Mouse (Mus musculus) C3H10T1/2 (cell line): ENCODE results near the gene Arhgap6. TPM values are rescaled to one million over a fixed set of nuclear protein-coding genes. Genes with fewer than 3 reads are reported as not detected.

Experiments used
- polyA plus RNA-seq, 2 experiments: library from polyadenylated mRNA; unstranded; fragments of >200 nt; fragmentation: generic; extraction: Trizol; gene quantifications; one replicate each; pipeline ENCODE4 v1.2.1; 2012; ENCODE audit warnings: missing spikeins in 2 of 2

Gene Arhgap6
- 1 to 10 TPM in 1 of 2 experiments, under 1 TPM in 1; 0.13 to 6.1 TPM for polyA plus RNA-seq

DNA sequence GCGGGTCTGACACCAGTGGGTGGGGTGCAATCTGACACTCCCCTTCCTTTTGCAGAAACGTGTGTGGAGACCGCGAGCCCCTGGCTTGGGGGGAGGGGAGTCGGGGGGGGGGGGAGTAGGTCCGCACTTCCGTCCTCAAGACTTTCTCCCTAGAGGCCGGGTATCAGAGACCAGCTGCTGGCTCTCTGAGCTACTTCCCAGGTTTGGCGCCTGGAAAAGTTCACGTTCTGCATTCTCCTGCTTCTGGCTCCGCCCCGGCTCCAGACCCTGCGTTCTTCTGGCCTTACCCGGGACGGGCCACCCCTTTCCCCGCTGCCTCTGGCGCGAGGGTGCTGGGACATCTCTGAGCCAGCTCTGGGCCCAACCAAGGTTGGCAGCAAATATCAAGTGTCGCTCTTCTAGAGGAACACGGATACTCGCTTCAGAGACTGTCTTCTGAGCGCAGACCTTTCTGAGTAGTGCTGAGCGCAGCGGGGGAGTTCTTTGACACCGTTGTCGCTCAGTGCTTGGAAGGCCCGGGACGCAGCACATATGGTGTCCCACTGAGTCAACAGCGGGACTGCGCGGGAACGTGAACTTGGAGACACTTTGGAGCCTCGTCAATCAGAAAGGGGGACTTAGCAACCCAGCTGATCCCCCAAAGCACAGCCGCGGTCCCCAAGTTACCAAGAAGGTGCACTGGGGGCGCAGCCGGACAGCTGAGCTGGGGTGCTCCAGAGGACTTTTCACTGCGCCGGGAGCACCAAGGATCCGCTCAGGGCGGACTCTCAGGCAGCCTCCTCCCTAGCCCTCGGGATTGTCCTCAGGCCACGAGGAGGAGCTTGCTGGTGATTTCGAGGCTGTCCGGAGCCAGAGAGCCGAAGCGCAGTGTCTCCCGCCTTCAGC is at the start of gene Arhgap6:
Arhgap6 (plus strand) TSS at position 126 of the 885 bp plus-strand sequence.

DNA sequence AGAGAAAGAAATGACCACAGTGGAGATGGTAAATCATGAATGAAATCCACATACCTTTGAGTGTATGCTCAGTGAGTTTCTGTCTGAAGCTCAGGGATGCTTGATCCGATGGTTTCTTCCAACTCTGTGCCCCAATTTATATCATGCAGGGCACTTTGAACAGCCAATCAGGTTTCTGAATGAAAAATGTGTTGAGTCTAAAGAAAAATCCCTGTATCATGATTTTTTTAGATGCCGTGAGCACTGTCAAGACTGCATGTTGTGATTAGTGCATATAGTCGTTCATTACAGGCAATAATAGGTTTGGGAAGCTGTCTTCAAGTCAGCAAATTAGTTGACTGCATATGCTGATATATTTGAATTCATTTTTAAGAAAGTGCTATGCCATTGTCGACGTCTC is 392.2 kb downstream of the Arhgap6 start, which contains the start of gene Amelx:
Amelx (minus strand) TSS at position 101 of the 400 bp plus-strand sequence.

DNA sequence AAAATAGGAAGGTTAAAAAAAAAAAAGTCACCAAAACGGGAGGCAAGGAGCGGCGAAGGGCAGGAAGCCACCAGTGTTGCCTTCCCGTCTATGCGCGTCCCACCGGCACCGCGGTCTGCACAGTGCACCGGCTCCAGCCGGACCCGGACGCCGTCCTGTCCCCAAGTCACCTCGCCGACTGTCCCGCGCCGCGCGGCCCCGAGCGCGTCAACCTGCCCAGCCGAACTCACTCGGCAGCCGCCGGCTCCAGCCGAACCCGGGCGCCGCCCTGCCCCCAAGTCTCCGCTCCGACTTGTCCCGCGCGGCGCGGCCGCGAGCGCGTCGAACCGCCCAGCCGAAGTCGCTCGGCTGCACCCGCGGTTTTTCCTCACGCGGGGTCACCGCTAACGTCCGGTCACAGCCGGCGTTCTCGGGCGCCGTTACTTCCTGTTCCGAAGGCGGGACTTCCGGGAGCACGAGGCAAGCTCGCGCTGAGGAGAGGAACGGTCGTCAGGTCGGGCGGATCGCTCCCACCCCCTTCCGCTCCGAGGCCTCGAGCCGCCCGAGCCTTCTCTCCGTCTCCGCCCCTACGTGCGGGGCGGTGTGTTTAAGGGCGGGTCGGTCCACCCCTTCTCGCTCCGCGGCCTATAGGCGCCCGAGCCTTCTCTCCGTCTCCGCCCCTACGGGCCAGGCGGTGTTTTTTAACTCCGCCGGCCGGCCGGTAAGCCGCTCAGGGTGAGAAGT is 525.2 kb downstream of the Arhgap6 start, which contains the start of gene Hccs:
Hccs (minus strand) TSS at position 428 of the 723 bp plus-strand sequence.

Other genes with a start within 250 kb of the Arhgap6 start
- gene Frmpd4, start 217.9 kb upstream of the Arhgap6 start, polyA plus RNA-seq = under 1 TPM; 0.01 to 0.14 TPM
- 10 to 100 TPM in 1 of 2 experiments, 1 to 10 TPM in 1; 3.1 to 19.7 TPM for gene Msl3, start 121.2 kb upstream of the Arhgap6 start, polyA plus RNA-seq